Mouse (Mus musculus) heart, postnatal 0 days (tissue): ENCODE measurements around the gene Enpp1. TPM values are rescaled to one million over a fixed set of nuclear protein-coding genes. Genes with fewer than 3 reads are reported as not detected.

Experiments
- ATAC-seq: fragments of 200-750 bp; cut with Nextera tagmentation; 2 replicates; pipeline ENCODE4 v1.8.0; 2017; ENCODE audit warnings: low read depth, moderate number of reproducible peaks, moderate library complexity; ENCODE audit not compliant: insufficient read depth
- DNase-seq: peaks from one replicate; pipeline ENCODE4 v3.0.0-alpha.2; 2016; ENCODE audit warnings: low spot score
- H3K27ac ChIP-seq: fragments of 300-500 bp; sonication (generic); 2 replicates; pipeline ENCODE4 v1.5.1; 2014; ENCODE audit warnings: low read depth, mild to moderate bottlenecking
- H3K27me3 ChIP-seq: fragments of 300-500 bp; sonication (generic); 2 replicates; pipeline ENCODE4 v1.6.1; 2014; ENCODE audit warnings: low read length, mixed read lengths; ENCODE audit not compliant: control insufficient read depth, insufficient read depth
- H3K36me3 ChIP-seq: fragments of 300-500 bp; sonication (generic); replicated peaks from 2 replicates; pipeline ENCODE4 v1.6.1; 2014; ENCODE audit warnings: low read length, mixed read lengths; ENCODE audit not compliant: control insufficient read depth, insufficient read depth
- H3K4me1 ChIP-seq: fragments of 300-500 bp; sonication (generic); 2 replicates; pipeline ENCODE4 v1.6.1; 2014; ENCODE audit warnings: antibody characterized with exemption; ENCODE audit not compliant: control insufficient read depth, insufficient read depth
- H3K4me2 ChIP-seq: fragments of 300-500 bp; sonication (generic); 2 replicates; pipeline ENCODE4 v1.6.1; 2014; ENCODE audit warnings: low read depth, mild to moderate bottlenecking, low read length, moderate library complexity
- H3K4me3 ChIP-seq: fragments of 300-500 bp; sonication (generic); 2 replicates; pipeline ENCODE4 v1.5.1; 2014; ENCODE audit warnings: low read depth, low read length
- H3K9ac ChIP-seq: fragments of 300-500 bp; sonication (generic); replicated peaks from 2 replicates; pipeline ENCODE4 v1.6.1; 2014; ENCODE audit warnings: low read depth, low read length, mixed read lengths
- H3K9me3 ChIP-seq: fragments of 300-500 bp; sonication (generic); replicated peaks from 2 replicates; pipeline ENCODE4 v1.6.1; 2016; ENCODE audit warnings: low read length; ENCODE audit not compliant: control insufficient read depth
- CTCF ChIP-seq: IDR thresholded peaks from 2 replicates; pipeline ENCODE4 v1.5.1; 2016; ENCODE audit warnings: antibody characterized with exemption, control low read depth, low read depth
- EP300 ChIP-seq: IDR thresholded peaks from 2 replicates; pipeline ENCODE4 v1.6.1; 2016; ENCODE audit warnings: antibody characterized with exemption, low read depth
- WGBS: fragments of 180-500 bp; shearing (Covaris S2); extraction: QIAGEN DNeasy Blood & Tissue Kit; methylation state at CpG from one replicate; pipeline ENCODE4 v1.1.7; 2014; 5-methylcytosine and 5-hydroxymethylcytosine counted together
- polyA plus RNA-seq: library from polyadenylated mRNA; unstranded; fragments of >200 nt; fragmentation: Nextera tagmentation; extraction: Ambion mirVana; gene quantifications from 2 replicates; pipeline ENCODE4 v1.2.1, GENCODE M21; 2015
- total RNA-seq: library from RNA; depleted of rRNA; stranded (reverse); fragments of >200 nt; gene quantifications from 2 replicates; pipeline ENCODE4 v1.2.3, GENCODE M21; 2014; ENCODE audit warnings: low replicate concordance

Gene Enpp1
- total and polyA plus RNA-seq, 2 experiments from 2014 or later, result 1.8 to 2.5 TPM

- Histone ChIP-seq H3K9ac (no peak overlapping the region), H3K36me3 (no peaks in the 10 kb centered on the region), H3K27ac (no peak overlapping the region), H3K4me3 (no peak overlapping the region), H3K4me1 (no peaks in the 10 kb centered on the region), H3K4me2 (no peak overlapping the region), H3K9me3 (no peaks in the 10 kb centered on the region), H3K27me3 (no peaks in the 10 kb centered on the region)
- 76% methylated on average over 6 of the region's 6 CpGs for WGBS
- TF ChIP-seq CTCF (no peak), EP300 (no peak)
- ATAC-seq (no peak), DNase-seq (no peak)
These were observed 63.8 kb downstream of the Enpp1 start for GRCm38 (mm10) chr10:24647996-24648738.

DNA sequence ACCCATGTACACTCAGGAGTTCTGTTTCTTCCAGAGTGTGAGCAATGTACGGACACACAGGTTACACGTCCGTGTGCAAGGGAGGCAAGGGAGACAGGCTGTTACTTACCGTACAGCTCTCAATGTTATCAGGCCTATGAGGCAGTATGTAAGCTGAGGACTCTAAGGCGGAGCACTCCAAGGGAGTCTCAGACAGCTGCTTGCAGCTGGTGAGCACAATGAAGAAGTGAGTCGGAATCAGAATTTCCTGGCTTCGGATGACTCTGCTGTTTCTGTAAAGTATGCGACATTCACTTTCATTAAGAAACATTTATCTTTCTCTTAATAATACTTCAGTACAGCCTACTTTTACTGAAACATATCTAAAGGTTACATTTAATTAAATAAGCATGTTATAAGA is 66.8 kb downstream of the Enpp1 start:
- no peaks in the 10 kb centered on the region for H3K4me1 ChIP-seq
- TF ChIP-seq CTCF (no peak), EP300 (no peak)
- WGBS, result 80% methylated on average over 8 of the region's 8 CpGs
- H3K27me3 ChIP-seq, result no peaks in the 10 kb centered on the region
- H3K4me3 ChIP-seq, result no peak overlapping the region
- no peak overlapping the region for H3K9ac ChIP-seq
- H3K27ac ChIP-seq, result no peak overlapping the region
- ATAC-seq (no peak), DNase-seq (no peak)
- H3K9me3 ChIP-seq, result no peaks in the 10 kb centered on the region
- no peak overlapping the region for H3K4me2 ChIP-seq
- no peaks in the 10 kb centered on the region for H3K36me3 ChIP-seq

- WGBS, result 80% methylated on average over 11 of the region's 11 CpGs
- no peak overlapping the region for H3K4me2 ChIP-seq
- H3K27ac ChIP-seq, result no peak overlapping the region
- no peaks in the 10 kb centered on the region for H3K27me3 ChIP-seq
- no peak overlapping the region for H3K9ac ChIP-seq
- no peak for TF ChIP-seq CTCF
- no peak for TF ChIP-seq EP300
- no peak overlapping the region for H3K4me3 ChIP-seq
- DNase-seq (no peak), ATAC-seq (no peak)
- H3K36me3 ChIP-seq, result no peaks in the 10 kb centered on the region
- no peaks in the 10 kb centered on the region for H3K9me3 ChIP-seq
- no peaks in the 10 kb centered on the region; the same call in 1 of the 2 replicates for H3K4me1 ChIP-seq
These were observed 69.0 kb downstream of the Enpp1 start for GRCm38 (mm10) chr10:24642796-24643580.

DNA sequence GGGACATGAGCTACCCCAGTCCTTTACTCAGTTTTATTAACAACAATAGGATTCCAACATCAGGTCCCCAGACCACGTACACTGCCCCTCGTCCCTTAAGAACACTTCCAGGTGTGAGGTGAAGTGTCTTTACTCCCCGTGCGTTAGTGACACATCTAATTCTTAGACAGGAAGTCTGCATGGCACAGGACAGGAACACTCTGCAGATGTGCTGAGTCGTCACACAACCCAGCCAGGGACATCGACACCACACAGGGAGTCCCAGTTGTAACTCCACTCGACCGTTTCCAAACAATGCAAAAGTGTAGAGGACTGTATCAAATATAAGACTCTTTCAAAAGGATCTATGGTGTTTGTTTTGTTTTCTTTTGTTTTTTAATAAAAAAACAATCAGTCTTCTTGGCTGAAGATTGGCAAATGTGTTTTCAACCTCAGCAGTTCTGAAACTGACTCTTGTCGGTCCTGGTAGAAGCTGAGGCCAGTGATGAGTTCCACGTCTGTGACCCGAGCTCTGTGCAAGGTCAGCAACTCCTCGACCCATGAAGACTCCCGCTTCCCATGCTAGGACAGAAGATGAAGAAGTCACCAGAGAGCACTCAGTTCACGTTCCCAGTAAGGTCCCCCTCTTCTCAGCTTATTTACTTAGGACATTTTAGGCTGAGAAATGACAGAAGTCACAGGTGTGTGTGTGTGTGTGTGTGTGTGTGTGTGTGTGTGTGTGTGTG is 70.4 kb downstream of the Enpp1 start:
- H3K27ac ChIP-seq, result no peak overlapping the region
- 55% methylated on average over 14 of the region's 14 CpGs for WGBS
- no peaks in the 10 kb centered on the region for H3K27me3 ChIP-seq
- no peaks in the 10 kb centered on the region; the same call in 1 of the 2 replicates for H3K4me1 ChIP-seq
- H3K36me3 ChIP-seq, result no peaks in the 10 kb centered on the region
- no peaks in the 10 kb centered on the region for H3K9me3 ChIP-seq
- TF ChIP-seq CTCF, result no peak
- no peak for TF ChIP-seq EP300
- ATAC-seq, result no peak
- no peak overlapping the region for H3K4me2 ChIP-seq
- no peak for DNase-seq
- no peak overlapping the region for H3K9ac ChIP-seq
- no peak overlapping the region for H3K4me3 ChIP-seq

GRCm38 (mm10) chr10:24640186-24640875 is 71.6 kb downstream of the Enpp1 start:
- Histone ChIP-seq H3K36me3 (no peaks in the 10 kb centered on the region), H3K9ac (no peak overlapping the region), H3K27me3 (no peaks in the 10 kb centered on the region), H3K4me1 (peaks cover 2% of the 10 kb centered on the region), H3K27ac (no peak overlapping the region), H3K9me3 (no peaks in the 10 kb centered on the region), H3K4me2 (no peak overlapping the region), H3K4me3 (no peak overlapping the region)
- WGBS, result 65% methylated on average over 6 of the region's 6 CpGs
- no peak for TF ChIP-seq CTCF
- TF ChIP-seq EP300, result no peak
- ATAC-seq, result no peak
- DNase-seq, result no peak
